Mouse (Mus musculus) CH12.LX (cell line): Measurements from ENCODE around the gene Tmsb15b2. TPM values are rescaled to one million over a fixed set of nuclear protein-coding genes. Genes with fewer than 3 reads are reported as not detected.
"Not testable (repeated sequence)": the region's sequence is repeated elsewhere in the genome, so short reads cannot be mapped to it uniquely, and the experiment has no call there.

Experiments used
- DNase-seq: peaks from one replicate; pipeline ENCODE4 v3.0.0-alpha.2; 2013; ENCODE audit errors: extremely low read depth
- H3K27ac ChIP-seq: 2 replicates; pipeline ENCODE4 v1.5.1; 2012; ENCODE audit warnings: low read depth, mild to moderate bottlenecking, control low read depth, moderate library complexity; ENCODE audit not compliant: insufficient read depth
- H3K27me3 ChIP-seq: replicated peaks from 2 replicates; pipeline ENCODE3; 2012; ENCODE audit warnings: inconsistent platforms
- H3K36me3 ChIP-seq, 2 experiments: replicated peaks in 1 of 2; 2 replicates each; pipeline versions ENCODE3 to v1.6.1; 2012; ENCODE audit warnings: inconsistent platforms in 1 of 2, low read length in 1 of 2, mild to moderate bottlenecking in 1 of 2, mixed read lengths in 1 of 2, moderate library complexity in 1 of 2; ENCODE audit not compliant: control insufficient read depth in 1 of 2, insufficient read depth in 1 of 2
- H3K4me1 ChIP-seq, 2 experiments: 2 replicates each; pipeline ENCODE4 v1.6.1; 2012; ENCODE audit warnings: inconsistent platforms in 1 of 2, moderate library complexity in 1 of 2; ENCODE audit not compliant: insufficient read depth in 2 of 2, control insufficient read depth in 1 of 2
- H3K4me2 ChIP-seq: 2 replicates; pipeline ENCODE4 v1.6.1; 2012; ENCODE audit warnings: low read depth, mild to moderate bottlenecking, control low read depth; ENCODE audit not compliant: poor library complexity, insufficient read depth, severe bottlenecking
- H3K4me3 ChIP-seq, 3 experiments: fragments of 150-350 bp in 1 of 3; sonication (generic) in 1 of 3; replicated peaks in 1 of 3; 2 replicates each; pipeline versions ENCODE3 to v1.5.1; 2011 to 2012; ENCODE audit warnings: low read depth in 2 of 3, low read length in 2 of 3, mild to moderate bottlenecking in 2 of 3, moderate library complexity in 2 of 3, control low read depth in 1 of 3, improper control_type of control experiment in 1 of 3, inconsistent platforms in 1 of 3, mixed read lengths in 1 of 3; ENCODE audit not compliant: poor library complexity in 1 of 3
- H3K79me2 ChIP-seq: replicated peaks from 2 replicates; pipeline ENCODE4 v1.6.1; 2012; ENCODE audit warnings: mild to moderate bottlenecking, moderate library complexity; ENCODE audit not compliant: control insufficient read depth, poor library complexity, insufficient read depth, severe bottlenecking; ENCODE audit errors: extremely low read depth
- H3K9ac ChIP-seq: 2 replicates; pipeline ENCODE4 v1.6.1; 2012; ENCODE audit warnings: low read depth, mild to moderate bottlenecking, control low read depth, moderate library complexity; ENCODE audit not compliant: insufficient read depth
- H3K9me3 ChIP-seq: replicated peaks from 2 replicates; pipeline ENCODE3; 2012; ENCODE audit warnings: low read length, inconsistent platforms, mixed read lengths
- CHD2 ChIP-seq: IDR thresholded peaks from 2 replicates; pipeline ENCODE4 v1.6.1; 2011; ENCODE audit warnings: low read length, improper control_type of control experiment
- CTCF ChIP-seq, 2 experiments: IDR thresholded peaks in 1 of 2; conservative IDR thresholded peaks in 1 of 2; 2 replicates each; pipeline ENCODE4 v1.5.1; 2011 to 2012; ENCODE audit warnings: low read depth in 2 of 2, low read length in 2 of 2, improper control_type of control experiment in 1 of 2, inconsistent platforms in 1 of 2, mild to moderate bottlenecking in 1 of 2, moderate library complexity in 1 of 2
- NELFE ChIP-seq: IDR thresholded peaks from 2 replicates; pipeline ENCODE4 v1.6.1; 2011; ENCODE audit warnings: low read depth, low read length, improper control_type of control experiment
- PAX5 ChIP-seq: IDR thresholded peaks from 2 replicates; pipeline ENCODE4 v1.6.1; 2012; ENCODE audit warnings: low read length, inconsistent platforms, mixed read lengths
- RAD21 ChIP-seq: IDR thresholded peaks from 2 replicates; pipeline ENCODE4 v1.6.1; 2011; ENCODE audit warnings: low read depth, mild to moderate bottlenecking, low read length, improper control_type of control experiment, moderate library complexity
- SMC3 ChIP-seq: IDR thresholded peaks from 2 replicates; pipeline ENCODE4 v1.6.1; 2011; ENCODE audit warnings: low read depth, low read length, improper control_type of control experiment
- dilution Hi-C: fragments of 300-500 bp; cut with MboI; formaldehyde crosslinking; loops from 2 replicates; pipeline ENCODE4 v1.14.3; 2020; ENCODE audit warnings: low sequenced_read_pairs; ENCODE audit not compliant: extremely low pct_unique_long_range_greater_than_20kb, extremely low pct_ligation_motif_present
- in situ Hi-C: fragments of 300-500 bp; cut with MboI; formaldehyde crosslinking; loops from 3 replicates; pipeline ENCODE4 v1.14.3; 2019; ENCODE audit warnings: low sequenced_read_pairs, low pct_ligation_motif_present, low pct_unique_long_range_greater_than_20kb, mixed read lengths
- polyA plus RNA-seq: library from polyadenylated mRNA; unstranded; fragments of >175 nt; gene quantifications from 2 replicates; pipeline ENCODE4 v1.2.1, GENCODE M21; 2012; ENCODE audit warnings: low read depth; ENCODE audit not compliant: insufficient read length
- total RNA-seq, 2 experiments: library from RNA; depleted of rRNA; stranded (reverse); fragments of 300-350 nt in 1 of 2; fragments of >200 nt in 1 of 2; gene quantifications; 2 replicates each; pipeline ENCODE4 v1.2.3; 2012 to 2014

The Tmsb15b2 gene
- total RNA-seq (2012; rRNA removed) (0.38 and 1.2 TPM in 2 replicates), total RNA-seq (2014; rRNA removed) (45.7 and 106 TPM in 2 replicates), polyA plus RNA-seq (4.6 and 13.7 TPM in 2 replicates)

DNA sequence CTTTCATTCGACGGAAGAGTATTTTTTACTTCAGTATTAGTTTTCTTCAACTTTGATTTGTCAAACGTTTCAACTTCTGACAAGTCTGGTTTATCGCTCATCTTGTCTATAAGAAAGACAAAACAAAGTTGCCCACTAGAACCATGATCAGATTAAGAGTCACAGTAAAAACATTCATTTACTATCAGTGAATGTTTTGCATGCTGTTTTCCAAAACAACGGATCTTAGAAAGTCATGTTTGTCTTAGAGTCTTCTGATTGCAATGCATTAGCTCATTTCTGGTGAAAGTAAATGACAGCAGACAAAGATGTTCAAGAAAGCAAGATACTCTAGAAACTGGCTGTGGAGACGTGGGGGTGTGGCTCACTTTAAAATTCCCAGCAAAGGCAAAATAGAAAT is at the start of gene Tmsb15b2:
Gene Tmsb15b2 (minus strand): TSS at position 101 of the 400 bp plus-strand sequence.
- H3K9me3 ChIP-seq, DNase-seq, dilution Hi-C loops, H3K27ac ChIP-seq, H3K79me2 ChIP-seq, H3K27me3 ChIP-seq, H3K36me3 ChIP-seq: not testable (repeated sequence)
- Histone ChIP-seq H3K9ac (peak within 1 kb of the TSS; percentile 35; the same call in 1 of the 2 replicates), H3K4me3 (peak within 1 kb of the TSS; percentile 57 to 74 (median 64)), H3K4me2 (peak within 1 kb of the TSS; percentile 82), H3K4me1 (peaks cover 0 to 12% of the 10 kb centered on the region in 2 experiments; a peak in 1 of 4 replicates)
- in situ Hi-C loops: loop anchor here (5.0 kb wide), 1 partner anchor 42 kb away; no protein-coding TSS in a partner anchor

DNA sequence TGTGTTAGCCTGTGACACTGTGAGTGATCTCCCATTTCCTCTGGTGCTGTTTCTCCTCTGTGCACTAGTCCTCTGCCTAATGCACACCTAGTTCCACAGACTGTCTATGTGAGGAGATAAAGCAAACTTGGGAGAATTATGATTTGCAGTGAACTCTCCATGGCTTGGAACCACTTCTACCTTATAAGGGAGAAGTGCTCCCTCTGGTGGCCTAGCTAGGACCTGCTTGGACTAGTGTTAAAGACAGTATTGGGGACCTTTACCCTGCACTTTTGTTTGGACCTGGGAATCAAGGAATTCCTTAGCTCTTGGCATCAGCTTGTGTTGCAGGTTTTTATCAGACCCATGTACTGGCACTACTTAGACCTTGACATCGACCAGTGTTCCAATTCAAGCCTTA is 44.0 kb upstream of the Tmsb15b2 start:
- no peaks in the 10 kb centered on the region for H3K4me1 ChIP-seq
- H3K79me2 ChIP-seq: no peaks in the 10 kb centered on the region
- H3K27ac ChIP-seq: no peak overlapping the region
- H3K36me3 ChIP-seq: peaks cover 3 to 13% of the 10 kb centered on the region in 2 experiments
- TF ChIP-seq NELFE (no peak), RAD21 (peak; percentile 54), SMC3 (peak; percentile 63), CTCF (conservative IDR thresholded peaks at IDR 0.05 in 1 of 2, IDR thresholded peaks at IDR 0.05 in 1 of 2; ENCODE audit: low read depth in 2 of 2, low read length in 2 of 2) (peak; percentile 67 to 77; a peak in 3 of 4 replicates)
- dilution Hi-C loops: no loop called here
- no peak overlapping the region for H3K4me3 ChIP-seq
- H3K9ac ChIP-seq: no peak overlapping the region
- in situ Hi-C loops: loop anchor here (5.0 to 25.0 kb wide), 2 partner anchors 42 to 282 kb away; partner anchors contain the start of genes Morf4l2, Tmsb15b1, Tmsb15b2 and Tmsb15l
- H3K9me3 ChIP-seq: no peaks in the 10 kb centered on the region
- no peaks in the 10 kb centered on the region for H3K27me3 ChIP-seq
- no peak overlapping the region for H3K4me2 ChIP-seq
- peak; percentile 57 for DNase-seq

DNA sequence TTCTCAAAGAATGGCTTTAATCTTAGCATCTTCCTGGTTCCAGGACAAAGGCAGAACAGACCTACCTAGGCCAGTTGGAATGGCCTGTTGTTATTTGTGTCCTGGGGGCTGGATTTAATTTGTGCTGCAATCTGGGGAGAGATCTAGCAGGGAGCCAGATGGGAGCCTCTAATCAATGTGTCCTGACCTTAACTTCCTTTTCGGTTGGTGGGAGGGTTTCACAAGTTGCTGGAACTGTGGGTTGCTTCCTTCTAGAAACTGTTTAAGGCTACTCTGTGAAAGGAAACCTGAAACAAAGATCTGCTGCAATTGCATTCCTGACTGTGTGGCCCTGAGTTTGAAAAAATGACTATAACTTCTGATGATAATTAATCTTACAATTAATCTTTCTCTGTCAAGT is 42.4 kb upstream of the Tmsb15b2 start:
- Histone ChIP-seq H3K36me3 (peaks cover 3 to 15% of the 10 kb centered on the region in 2 experiments), H3K4me1 (no peaks in the 10 kb centered on the region), H3K9me3 (no peaks in the 10 kb centered on the region), H3K4me2 (no peak overlapping the region), H3K9ac (no peak overlapping the region), H3K27me3 (no peaks in the 10 kb centered on the region), H3K27ac (no peak overlapping the region), H3K79me2 (no peaks in the 10 kb centered on the region), H3K4me3 (no peak overlapping the region)
- TF ChIP-seq CHD2 (no peak), PAX5 (no peak)
- DNase-seq: no peak
- dilution Hi-C loops: no loop called here
- in situ Hi-C loops: loop anchor here (5.0 to 25.0 kb wide), 2 partner anchors 40 to 280 kb away; partner anchors contain the start of genes Morf4l2, Tmsb15b1, Tmsb15b2 and Tmsb15l
